In the genomic region with DNA sequence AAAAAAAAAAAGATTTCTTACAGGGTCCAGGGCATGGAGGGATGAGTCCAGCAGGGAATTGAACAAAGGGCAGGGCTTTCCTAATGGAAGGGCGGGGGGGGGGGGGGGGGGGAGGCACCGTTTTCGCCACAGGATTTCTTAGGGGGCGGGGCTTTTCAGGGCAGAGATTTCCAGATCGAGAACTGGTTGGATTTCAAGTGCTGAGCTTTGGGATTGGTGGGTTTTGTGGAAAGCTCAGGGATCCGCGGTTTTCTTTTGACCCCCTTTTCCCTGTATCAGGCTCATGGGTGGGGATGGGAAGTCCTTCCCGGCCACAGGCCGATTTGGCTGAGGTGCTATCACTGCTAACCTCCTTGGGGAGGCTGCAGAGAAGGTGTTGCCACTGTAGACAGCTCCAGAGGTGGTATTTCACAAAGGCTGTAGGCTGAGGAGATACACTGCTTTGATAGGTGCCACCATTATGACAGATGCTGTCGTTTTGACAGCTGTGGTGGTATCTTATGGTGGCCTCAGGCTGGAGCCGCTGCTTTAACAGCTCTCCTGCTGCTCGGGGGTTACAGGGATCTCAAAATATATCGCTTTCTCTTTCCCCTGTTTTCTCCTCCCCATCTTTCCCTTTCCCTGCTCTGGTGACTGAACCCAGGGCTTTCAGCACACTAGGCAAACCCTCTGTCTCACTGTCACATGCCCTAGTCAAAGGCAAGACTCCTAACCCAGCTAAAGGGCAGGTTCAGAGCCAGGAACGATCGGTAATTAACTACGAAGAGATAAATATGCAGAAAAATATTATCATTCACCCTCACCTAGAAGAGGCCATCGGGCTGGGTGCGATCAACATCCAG, we compare ENCODE assay signal across 7 mouse cellular contexts.
DNase-seq lines count a peak whose midpoint lies in the region; ATAC-seq and TF ChIP-seq lines count a peak whose summit lies in the region.

No protein-coding gene starts in this region.

- peak overlapping the region; percentile 19 for H3K9ac ChIP-seq in neural tube, embryonic 11.5 days (ENCODE audit: low read length)
- H3K9ac ChIP-seq in forebrain, embryonic 13.5 days, result peak overlapping the region; percentile 53
- 0 out of 2 replicates have a peak overlapping the region, but pooled peaks have one; percentile 26 for H3K9ac ChIP-seq in liver, embryonic 13.5 days
- H3K9ac ChIP-seq in stomach, postnatal 0 days (ENCODE audit: low read length), result peak overlapping the region; percentile 54

- H3K4me3 ChIP-seq in neural tube, embryonic 11.5 days (ENCODE audit: low read depth, low read length), result peak overlapping the region; percentile 20; the same call in 1 of the 2 replicates
- peak overlapping the region; percentile 29 for H3K4me3 ChIP-seq in forebrain, embryonic 13.5 days
- peak overlapping the region; percentile 28 for H3K4me3 ChIP-seq in liver, embryonic 13.5 days (replicated peaks)
- H3K4me3 ChIP-seq in stomach, postnatal 0 days (ENCODE audit: low read depth, low read length), result peak overlapping the region; percentile 36

- WGBS in neural tube, embryonic 11.5 days, result 12% methylated on average over 17 of the region's 18 CpGs
- 12% methylated on average over 15 of the region's 18 CpGs for WGBS in forebrain, embryonic 13.5 days
- 11% methylated on average over 17 of the region's 18 CpGs for WGBS in liver, embryonic 13.5 days (ENCODE audit: insufficient replicate concordance)
- WGBS in stomach, postnatal 0 days, result 8% methylated on average over 17 of the region's 18 CpGs

- no peaks in the 10 kb centered on the region for H3K36me3 ChIP-seq in neural tube, embryonic 11.5 days (ENCODE audit: control insufficient read depth, insufficient read depth, low read length)
- no peaks in the 10 kb centered on the region for H3K36me3 ChIP-seq in forebrain, embryonic 13.5 days (ENCODE audit: poor library complexity, severe bottlenecking)
- H3K36me3 ChIP-seq in liver, embryonic 13.5 days, result no peaks in the 10 kb centered on the region
- H3K36me3 ChIP-seq in stomach, postnatal 0 days (ENCODE audit: control insufficient read depth, insufficient read depth, low read length), result no peaks in the 10 kb centered on the region

- DNase-seq in neural tube, embryonic 11.5 days (ENCODE audit: low spot score), result no peak
- DNase-seq in neural tube, embryonic 10.5 days (ENCODE audit: extremely low spot score, low spot score), result no peak
- DNase-seq in liver, embryonic 13.5 days, result no peak
- no peak for DNase-seq in stomach, postnatal 0 days (ENCODE audit: low spot score)
- DNase-seq in layer of hippocampus, adult 9-10 months (ENCODE audit: low spot score), result no peak
- no peak for DNase-seq in frontal cortex, postnatal 36 days (ENCODE audit: low spot score in 2 of 2)

- no peaks in the 10 kb centered on the region for H3K9me3 ChIP-seq in neural tube, embryonic 11.5 days (ENCODE audit: control insufficient read depth, low read length)
- peaks cover 8% of the 10 kb centered on the region; the same call in 1 of the 2 replicates for H3K9me3 ChIP-seq in forebrain, embryonic 13.5 days (replicated peaks)
- no peaks in the 10 kb centered on the region; the same call in 1 of the 2 replicates for H3K9me3 ChIP-seq in liver, embryonic 13.5 days (replicated peaks)
- H3K9me3 ChIP-seq in stomach, postnatal 0 days (ENCODE audit: control insufficient read depth, low read length), result no peaks in the 10 kb centered on the region

- peak; percentile 32 for ATAC-seq in neural tube, embryonic 11.5 days (ENCODE audit: insufficient read depth, low FRiP score, low TSS enrichment)
- ATAC-seq in forebrain, embryonic 13.5 days, result peak; percentile 58
- no peak for ATAC-seq in liver, embryonic 13.5 days (ENCODE audit: low read depth)
- ATAC-seq in stomach, postnatal 0 days (ENCODE audit: low FRiP score, low TSS enrichment), result 0 out of 2 replicates have a peak, but pooled peaks have one; percentile 5

- no peaks in the 10 kb centered on the region for H3K27me3 ChIP-seq in neural tube, embryonic 11.5 days (ENCODE audit: control insufficient read depth, insufficient read depth, low read length)
- H3K27me3 ChIP-seq in forebrain, embryonic 13.5 days, result no peaks in the 10 kb centered on the region
- peaks cover 7% of the 10 kb centered on the region; the same call in 1 of the 2 replicates for H3K27me3 ChIP-seq in liver, embryonic 13.5 days
- no peaks in the 10 kb centered on the region for H3K27me3 ChIP-seq in stomach, postnatal 0 days (ENCODE audit: control insufficient read depth, insufficient read depth, low read length)

- H3K4me1 ChIP-seq in neural tube, embryonic 11.5 days (ENCODE audit: control insufficient read depth, insufficient read depth, low read length), result peaks cover 3% of the 10 kb centered on the region; the same call in 1 of the 2 replicates
- peaks cover 12% of the 10 kb centered on the region for H3K4me1 ChIP-seq in forebrain, embryonic 13.5 days
- H3K4me1 ChIP-seq in liver, embryonic 13.5 days (replicated peaks), result peaks cover 10% of the 10 kb centered on the region
- H3K4me1 ChIP-seq in stomach, postnatal 0 days (replicated peaks; ENCODE audit: control insufficient read depth, insufficient read depth), result no peaks in the 10 kb centered on the region; the same call in 1 of the 2 replicates

- TF ChIP-seq EP300 in stomach, postnatal 0 days (optimal IDR thresholded peaks at IDR 0.05), result no peak

- H3K27ac ChIP-seq in neural tube, embryonic 11.5 days (ENCODE audit: low read depth, low read length), result no peak overlapping the region
- no peak overlapping the region for H3K27ac ChIP-seq in forebrain, embryonic 13.5 days
- no peak overlapping the region for H3K27ac ChIP-seq in liver, embryonic 13.5 days
- no peak overlapping the region for H3K27ac ChIP-seq in stomach, postnatal 0 days (replicated peaks)

- TF ChIP-seq CTCF in stomach, postnatal 0 days (IDR thresholded peaks at IDR 0.05; ENCODE audit: low read depth), result no peak

- H3K4me2 ChIP-seq in neural tube, embryonic 11.5 days (ENCODE audit: low read depth), result peak overlapping the region; percentile 36
- H3K4me2 ChIP-seq in forebrain, embryonic 13.5 days, result peak overlapping the region; percentile 59
- H3K4me2 ChIP-seq in liver, embryonic 13.5 days, result peak overlapping the region; percentile 55
- H3K4me2 ChIP-seq in stomach, postnatal 0 days (replicated peaks; ENCODE audit: low read depth), result peak overlapping the region; percentile 63
